Mouse (Mus musculus) megakaryocyte, embryonic 14.5 days (primary cell): ENCODE measurements around the gene Rtraf.

ENCODE experiments used
- FLI1 ChIP-seq: IDR thresholded peaks from 2 replicates; pipeline ENCODE4 v1.6.1; 2012; ENCODE audit warnings: low read length, inconsistent platforms, mixed read lengths
- GATA1 ChIP-seq: IDR thresholded peaks from 3 replicates; pipeline ENCODE4 v1.6.1; 2012; ENCODE audit warnings: mixed read lengths, low read length, inconsistent platforms, borderline replicate concordance

DNA sequence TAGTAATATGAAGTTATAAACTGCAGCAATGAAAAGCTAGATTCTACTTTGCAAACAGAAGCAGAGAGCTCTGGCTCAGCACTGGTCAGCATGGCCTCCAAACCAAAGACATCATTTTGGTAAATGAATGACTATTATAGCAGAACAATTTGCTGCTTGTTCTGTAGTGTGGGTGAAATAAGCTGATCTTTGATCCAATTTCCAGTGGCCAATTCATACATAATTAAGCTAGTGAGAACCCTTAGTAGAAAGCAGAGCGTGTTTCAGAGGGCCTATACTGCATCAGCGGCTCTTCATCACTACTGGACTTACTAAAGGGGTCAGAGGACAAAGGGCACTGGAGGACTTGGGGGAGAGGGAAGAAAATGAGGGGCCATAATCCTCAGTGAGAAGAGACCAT is 10.6 kb downstream of the Rtraf start:
- TF ChIP-seq GATA1 (no peak), FLI1 (no peak)
